Mouse (Mus musculus) brown adipose tissue, adult 24 weeks (tissue): ENCODE measurements around the gene Lmf1. TPM values are rescaled to one million over a fixed set of nuclear protein-coding genes. Genes with fewer than 3 reads are reported as not detected.

ENCODE experiments used
- H3K27ac ChIP-seq: fragments of 200-500 bp; replicated peaks from 2 replicates; pipeline ENCODE4 v1.5.1; 2012; ENCODE audit warnings: low read depth, mild to moderate bottlenecking, low read length
- H3K4me1 ChIP-seq: fragments of 200-500 bp; 2 replicates; pipeline ENCODE4 v1.6.1; 2012; ENCODE audit warnings: low read length, mixed read lengths; ENCODE audit not compliant: control insufficient read depth, insufficient read depth, insufficient read length
- H3K4me3 ChIP-seq: fragments of 200-500 bp; 2 replicates; pipeline ENCODE4 v1.5.1; 2012; ENCODE audit warnings: low read depth, mild to moderate bottlenecking, low read length, moderate library complexity; ENCODE audit not compliant: insufficient read depth
- polyA plus RNA-seq: library from polyadenylated mRNA; stranded (reverse); fragments of >200 nt; gene quantifications from 2 replicates; pipeline ENCODE4 v1.2.4, GENCODE M21; 2012; ENCODE audit not compliant: missing spikeins, insufficient read depth, insufficient read length

Gene Lmf1
- polyA plus RNA-seq, 1 experiment = 24.0 TPM

GRCm38 (mm10) chr17:25635806-25636205 is 56.9 kb downstream of the Lmf1 start:
- no peak overlapping the region for H3K27ac ChIP-seq
- no peaks in the 10 kb centered on the region for H3K4me1 ChIP-seq
- H3K4me3 ChIP-seq = no peak overlapping the region

GRCm38 (mm10) chr17:25637986-25638385 is 59.1 kb downstream of the Lmf1 start:
- H3K4me1 ChIP-seq = no peaks in the 10 kb centered on the region

GRCm38 (mm10) chr17:25638442-25638841 is 59.6 kb downstream of the Lmf1 start:
- Histone ChIP-seq H3K4me3 (no peak overlapping the region), H3K27ac (no peak overlapping the region), H3K4me1 (no peaks in the 10 kb centered on the region)

More at GRCm38 (mm10) chr17:25637986-25638385, 59.1 kb downstream of the Lmf1 start:
- no peak overlapping the region for H3K27ac ChIP-seq
- no peak overlapping the region for H3K4me3 ChIP-seq

GRCm38 (mm10) chr17:25640956-25641355 is 62.1 kb downstream of the Lmf1 start:
- no peaks in the 10 kb centered on the region for H3K4me1 ChIP-seq
- no peak overlapping the region for H3K27ac ChIP-seq
- no peak overlapping the region for H3K4me3 ChIP-seq

GRCm38 (mm10) chr17:25642032-25642431 is 63.1 kb downstream of the Lmf1 start:
- no peaks in the 10 kb centered on the region for H3K4me1 ChIP-seq
- no peak overlapping the region for H3K4me3 ChIP-seq
- H3K27ac ChIP-seq = no peak overlapping the region

- H3K4me3 ChIP-seq = no peak overlapping the region
- H3K27ac ChIP-seq = no peak overlapping the region
- H3K4me1 ChIP-seq = no peaks in the 10 kb centered on the region
Observed at GRCm38 (mm10) chr17:25643517-25644294, 64.8 kb downstream of the Lmf1 start.

GRCm38 (mm10) chr17:25644761-25645160 is 65.9 kb downstream of the Lmf1 start:
- Histone ChIP-seq H3K4me3 (no peak overlapping the region), H3K27ac (no peak overlapping the region), H3K4me1 (no peaks in the 10 kb centered on the region)

- H3K4me3 ChIP-seq = no peak overlapping the region
- H3K27ac ChIP-seq = no peak overlapping the region
- H3K4me1 ChIP-seq = no peaks in the 10 kb centered on the region
Observed at GRCm38 (mm10) chr17:25645661-25646060, 66.8 kb downstream of the Lmf1 start.

GRCm38 (mm10) chr17:25647901-25648300 is 69.0 kb downstream of the Lmf1 start:
- no peak overlapping the region for H3K27ac ChIP-seq
- no peak overlapping the region for H3K4me3 ChIP-seq
- H3K4me1 ChIP-seq = no peaks in the 10 kb centered on the region

GRCm38 (mm10) chr17:25648678-25649216 is 69.9 kb downstream of the Lmf1 start:
- no peak overlapping the region for H3K4me3 ChIP-seq
- H3K27ac ChIP-seq = no peak overlapping the region
- H3K4me1 ChIP-seq = no peaks in the 10 kb centered on the region

GRCm38 (mm10) chr17:25650726-25651125 is 71.8 kb downstream of the Lmf1 start:
- Histone ChIP-seq H3K4me3 (no peak overlapping the region), H3K27ac (no peak overlapping the region), H3K4me1 (no peaks in the 10 kb centered on the region)

GRCm38 (mm10) chr17:25652272-25652671 is 73.4 kb downstream of the Lmf1 start:
- no peak overlapping the region for H3K4me3 ChIP-seq
- no peak overlapping the region for H3K27ac ChIP-seq
- no peaks in the 10 kb centered on the region for H3K4me1 ChIP-seq

GRCm38 (mm10) chr17:25656142-25656825 is 77.4 kb downstream of the Lmf1 start:
- H3K4me3 ChIP-seq = no peak overlapping the region
- H3K27ac ChIP-seq = no peak overlapping the region
- no peaks in the 10 kb centered on the region for H3K4me1 ChIP-seq

GRCm38 (mm10) chr17:25656826-25657189 is 77.9 kb downstream of the Lmf1 start:
- Histone ChIP-seq H3K4me1 (no peaks in the 10 kb centered on the region), H3K4me3 (no peak overlapping the region), H3K27ac (no peak overlapping the region)

- Histone ChIP-seq H3K4me3 (no peak overlapping the region), H3K4me1 (no peaks in the 10 kb centered on the region), H3K27ac (no peak overlapping the region)
Observed at GRCm38 (mm10) chr17:25663213-25663835, 84.4 kb downstream of the Lmf1 start.
